Mouse (Mus musculus) right cerebral cortex, adult 18-20 months (tissue): ENCODE measurements at regions not wholly inside any gene's neighbourhood (a gene's known extent, or its start where the extent isn't known, plus 50 kb on each side); places are given as distances from the start of the nearest gene placed in this dataset.

Source experiments
- DNase-seq: peaks from one replicate; pipeline ENCODE4 v3.0.0; 2022; ENCODE audit warnings: mixed read lengths

- DNase-seq: no peak
Observed at GRCm38 (mm10) chr4:140463296-140463695, 202.5 kb downstream of the Arhgef10l start.

GRCm38 (mm10) chr4:140461317-140461716 is 204.5 kb downstream of the Arhgef10l start:
- DNase-seq: peak; percentile 87

GRCm38 (mm10) chr4:140449062-140449461 is 202.5 kb upstream of the Igsf21 start:
- DNase-seq: peak; percentile 87

- DNase-seq: no peak
Observed at GRCm38 (mm10) chr4:140446455-140446854, 199.9 kb upstream of the Igsf21 start.

GRCm38 (mm10) chr4:140445931-140446330 is 199.3 kb upstream of the Igsf21 start:
- no peak for DNase-seq

GRCm38 (mm10) chr4:140443221-140443620 is 196.6 kb upstream of the Igsf21 start:
- no peak for DNase-seq

- no peak for DNase-seq
Observed at GRCm38 (mm10) chr4:140441805-140442204, 195.2 kb upstream of the Igsf21 start.

GRCm38 (mm10) chr4:140439856-140440255 is 193.3 kb upstream of the Igsf21 start:
- DNase-seq: no peak

GRCm38 (mm10) chr4:140436030-140436429 is 189.4 kb upstream of the Igsf21 start:
- DNase-seq: no peak

GRCm38 (mm10) chr4:140433744-140434542 is 187.4 kb upstream of the Igsf21 start:
- DNase-seq: no peak

- DNase-seq: no peak
Observed at GRCm38 (mm10) chr4:140432101-140432500, 185.5 kb upstream of the Igsf21 start.

- no peak for DNase-seq
Observed at GRCm38 (mm10) chr4:140427039-140427438, 180.5 kb upstream of the Igsf21 start.

- peak; percentile 84 for DNase-seq
Observed at GRCm38 (mm10) chr4:140423791-140424190, 177.2 kb upstream of the Igsf21 start.

GRCm38 (mm10) chr4:140421926-140422585 is 175.5 kb upstream of the Igsf21 start:
- DNase-seq: no peak

- no peak for DNase-seq
Observed at GRCm38 (mm10) chr4:140419720-140420412, 173.3 kb upstream of the Igsf21 start.

- peak; percentile 28 for DNase-seq
Observed at GRCm38 (mm10) chr4:140412312-140412930, 165.8 kb upstream of the Igsf21 start.

- no peak for DNase-seq
Observed at GRCm38 (mm10) chr4:140408446-140408845, 161.9 kb upstream of the Igsf21 start.

- DNase-seq: no peak
Observed at GRCm38 (mm10) chr4:140406913-140407312, 160.3 kb upstream of the Igsf21 start.

- no peak for DNase-seq
Observed at GRCm38 (mm10) chr4:140405993-140406881, 159.7 kb upstream of the Igsf21 start.

GRCm38 (mm10) chr4:140405427-140405826 is 158.8 kb upstream of the Igsf21 start:
- DNase-seq: no peak

GRCm38 (mm10) chr4:140403128-140403527 is 156.5 kb upstream of the Igsf21 start:
- no peak for DNase-seq

GRCm38 (mm10) chr4:140402319-140402718 is 155.7 kb upstream of the Igsf21 start:
- DNase-seq: no peak
